Mouse (Mus musculus) embryo, embryonic 10.5 days (tissue): ENCODE measurements around the gene Odf2l.

Source experiments
- DNase-seq: peaks from one replicate; pipeline ENCODE4 v3.0.0-alpha.2; 2015; ENCODE audit warnings: low spot score

Gene Odf2l

DNA sequence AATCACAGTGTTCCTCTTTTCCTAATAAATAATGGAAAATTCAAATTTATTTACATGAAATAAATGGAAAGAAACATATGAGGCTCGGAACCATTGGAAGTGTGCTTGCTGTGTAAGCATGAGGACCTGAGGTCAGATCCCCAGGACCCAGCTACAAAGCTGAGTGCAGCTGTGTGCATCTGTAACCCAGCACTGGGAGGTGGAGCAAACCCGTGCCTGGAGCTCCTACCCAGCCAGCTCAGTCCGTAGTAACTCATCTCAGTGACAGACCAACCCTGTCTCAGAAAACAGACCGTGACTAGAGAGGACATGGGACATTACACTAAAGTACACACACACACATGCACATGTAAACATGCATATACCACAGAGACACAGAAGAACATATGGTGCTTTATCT is 21.8 kb downstream of the Odf2l start:
- DNase-seq, result no peak

DNA sequence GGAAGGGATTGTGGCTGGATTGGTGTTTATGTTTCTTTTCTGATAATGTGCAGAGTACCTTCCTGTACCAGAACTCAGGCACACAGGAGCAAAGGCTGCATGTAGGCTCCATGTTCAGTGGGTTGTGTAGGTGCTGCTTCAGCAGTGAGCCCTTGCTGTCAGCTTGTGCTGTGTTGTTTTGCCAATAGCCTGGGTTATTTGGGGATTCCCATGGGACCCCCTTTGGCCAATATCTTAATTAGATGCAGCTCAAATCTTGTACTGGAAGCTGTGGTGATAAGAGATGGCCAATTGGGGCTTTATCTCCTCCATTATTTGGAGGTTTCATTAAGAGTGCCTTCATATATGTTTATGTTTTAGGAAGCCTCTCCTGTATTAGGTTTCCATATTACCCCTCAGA is 24.5 kb downstream of the Odf2l start:
- no peak for DNase-seq

- no peak for DNase-seq
These were observed 25.5 kb downstream of the Odf2l start for GRCm38 (mm10) chr3:145143856-145144255.

- no peak for DNase-seq
These were observed 28.5 kb downstream of the Odf2l start for GRCm38 (mm10) chr3:145146871-145147270.

DNA sequence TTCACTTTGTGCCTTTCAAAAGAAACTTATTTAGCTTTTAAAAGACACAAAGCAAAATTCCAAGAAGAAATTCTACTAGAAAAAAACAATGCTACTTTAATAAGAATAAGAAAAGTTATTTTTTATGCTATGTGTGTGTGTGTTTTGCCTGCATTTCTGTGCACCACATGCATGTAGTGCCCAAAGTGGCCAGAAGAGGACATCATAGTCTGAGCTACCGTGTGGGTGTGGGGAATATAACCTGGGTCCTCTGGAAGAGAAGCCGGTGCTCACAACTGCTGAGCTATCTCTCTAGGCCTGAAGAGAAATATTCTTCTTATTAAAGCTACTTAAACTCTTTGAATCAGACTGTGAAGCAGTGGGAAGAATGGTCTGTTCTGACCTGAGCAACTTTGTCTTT is 29.1 kb downstream of the Odf2l start:
- DNase-seq, result peak; percentile 16

- no peak for DNase-seq
These were observed 29.6 kb downstream of the Odf2l start for GRCm38 (mm10) chr3:145147952-145148351.

- DNase-seq, result no peak
These were observed 32.7 kb downstream of the Odf2l start for GRCm38 (mm10) chr3:145151092-145151491.

DNA sequence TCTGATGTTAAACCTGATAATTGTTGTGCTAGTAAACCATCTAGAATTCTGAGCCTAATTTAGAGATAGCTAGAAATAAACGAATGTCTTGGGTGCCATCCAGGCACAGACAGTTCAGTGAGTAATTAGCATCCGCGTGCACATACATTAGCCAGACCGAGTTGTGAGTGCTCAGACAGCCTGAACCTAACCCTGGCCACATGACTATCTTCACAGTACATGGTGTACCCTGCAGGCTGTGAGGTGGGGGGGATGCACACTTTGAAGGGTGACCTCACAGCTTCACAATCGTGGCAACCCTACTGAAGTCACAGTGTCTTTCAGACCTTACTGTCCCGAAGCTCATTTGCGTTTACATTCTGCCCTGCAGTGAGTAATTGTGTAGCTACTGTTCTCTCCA is 33.5 kb downstream of the Odf2l start:
- no peak for DNase-seq

DNA sequence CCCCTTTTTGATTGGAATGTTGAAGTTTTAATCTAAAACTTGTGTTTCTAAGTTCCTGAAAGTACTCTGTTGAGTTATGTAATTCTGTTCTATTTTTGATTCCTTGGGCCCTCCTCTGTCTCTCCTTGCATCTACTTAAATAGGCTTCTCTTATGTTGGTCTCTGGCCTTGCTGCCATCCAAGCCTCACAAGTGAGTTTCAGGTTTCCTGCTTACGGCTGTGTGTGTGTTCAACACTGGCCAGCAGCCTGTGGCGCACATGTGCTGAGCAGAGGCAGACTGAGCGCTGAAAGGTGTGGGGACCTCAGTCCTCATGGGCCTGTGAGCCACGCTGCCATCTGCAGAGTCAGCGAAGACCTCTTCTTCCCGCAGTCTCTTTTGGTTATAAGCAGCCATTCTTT is 38.5 kb downstream of the Odf2l start:
- DNase-seq, result no peak

GRCm38 (mm10) chr3:145158441-145158840 is 40.1 kb downstream of the Odf2l start:
- DNase-seq, result no peak

GRCm38 (mm10) chr3:145166741-145167140 is 48.4 kb downstream of the Odf2l start:
- no peak for DNase-seq

DNA sequence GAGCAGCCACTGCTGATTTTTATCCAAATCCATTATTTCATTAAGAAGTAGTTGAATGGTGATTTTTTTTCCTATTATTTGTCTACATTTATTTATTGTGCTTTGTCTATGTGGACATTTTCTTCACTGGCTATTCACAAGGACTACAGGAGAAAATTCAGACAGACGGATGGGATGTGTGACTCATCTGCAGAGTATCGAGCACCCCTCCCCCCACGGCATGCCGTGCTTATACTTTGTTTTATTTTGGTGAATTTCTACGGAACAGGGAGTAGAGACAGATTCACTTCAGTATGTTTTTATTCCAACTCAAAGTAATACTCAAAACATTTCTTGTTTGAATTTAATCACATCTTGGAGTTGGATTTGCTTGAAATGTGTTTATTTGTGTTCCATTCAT is 49.4 kb downstream of the Odf2l start:
- DNase-seq, result no peak

DNA sequence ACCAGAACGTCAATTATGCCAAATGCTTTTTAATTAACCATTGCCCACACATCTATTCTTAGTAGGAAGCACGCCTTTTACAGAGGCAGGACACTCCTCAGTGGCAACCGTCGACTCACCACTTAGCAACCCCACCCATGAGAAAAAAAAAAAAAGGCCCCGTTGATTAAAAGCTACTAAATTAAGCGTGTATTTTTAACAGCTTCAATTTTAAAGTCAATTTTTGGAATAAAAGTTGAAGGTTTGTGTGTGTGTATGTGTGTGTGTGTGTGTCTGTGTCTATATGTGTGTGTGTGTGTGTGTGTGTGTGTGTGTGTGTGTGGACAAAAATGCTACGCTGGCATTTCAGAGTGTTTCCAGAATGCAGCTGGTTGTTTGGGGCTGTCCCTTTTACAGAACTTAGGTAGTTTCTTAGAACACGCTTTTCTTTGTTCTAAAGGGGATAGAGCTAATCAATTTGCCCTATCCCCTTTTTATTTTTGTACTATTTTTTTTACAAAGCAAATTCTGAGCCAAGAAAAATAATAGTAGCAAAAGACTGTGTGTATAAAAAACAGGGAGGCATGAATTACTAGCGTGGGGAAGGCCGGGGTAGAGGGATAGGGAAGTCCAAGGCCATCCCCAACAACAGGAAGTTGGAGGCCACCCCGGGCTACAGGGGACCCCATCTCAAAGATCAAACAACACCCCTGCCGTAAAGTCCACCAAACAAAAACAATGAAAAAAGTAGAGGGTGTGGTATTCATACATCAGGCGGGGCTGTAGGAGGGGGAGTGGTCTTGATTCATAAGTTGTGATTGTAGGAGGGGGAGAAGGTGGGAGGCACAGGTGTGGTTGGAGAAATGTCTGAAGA is 50.7 kb downstream of the Odf2l start:
- no peak for DNase-seq

- DNase-seq, result no peak
These were observed 51.6 kb downstream of the Odf2l start for GRCm38 (mm10) chr3:145170028-145170427.

- DNase-seq, result no peak
These were observed 52.4 kb downstream of the Odf2l start for GRCm38 (mm10) chr3:145170604-145171389.

- no peak for DNase-seq
These were observed 53.1 kb downstream of the Odf2l start for GRCm38 (mm10) chr3:145171390-145172060.

DNA sequence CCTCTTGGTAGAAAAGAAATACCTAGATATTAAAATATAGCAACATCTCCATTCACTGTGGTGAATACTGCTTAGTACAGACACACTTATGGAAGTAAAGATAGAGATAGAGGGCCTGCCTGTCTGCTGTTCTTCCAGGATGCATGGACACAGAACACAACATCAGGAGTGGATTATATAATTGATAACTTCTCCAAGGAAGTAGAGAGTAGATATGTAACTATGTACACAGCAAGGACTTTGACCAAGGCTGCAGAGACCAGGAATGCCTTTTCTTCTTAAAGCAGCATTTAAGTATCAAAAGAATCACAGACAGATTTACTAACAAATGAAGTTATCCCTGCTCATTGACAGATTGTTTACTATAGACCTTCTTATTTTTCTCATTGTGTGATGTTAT is 66.3 kb downstream of the Odf2l start:
- DNase-seq, result no peak

- DNase-seq, result no peak
These were observed 73.6 kb downstream of the Odf2l start for GRCm38 (mm10) chr3:145191972-145192371.

DNA sequence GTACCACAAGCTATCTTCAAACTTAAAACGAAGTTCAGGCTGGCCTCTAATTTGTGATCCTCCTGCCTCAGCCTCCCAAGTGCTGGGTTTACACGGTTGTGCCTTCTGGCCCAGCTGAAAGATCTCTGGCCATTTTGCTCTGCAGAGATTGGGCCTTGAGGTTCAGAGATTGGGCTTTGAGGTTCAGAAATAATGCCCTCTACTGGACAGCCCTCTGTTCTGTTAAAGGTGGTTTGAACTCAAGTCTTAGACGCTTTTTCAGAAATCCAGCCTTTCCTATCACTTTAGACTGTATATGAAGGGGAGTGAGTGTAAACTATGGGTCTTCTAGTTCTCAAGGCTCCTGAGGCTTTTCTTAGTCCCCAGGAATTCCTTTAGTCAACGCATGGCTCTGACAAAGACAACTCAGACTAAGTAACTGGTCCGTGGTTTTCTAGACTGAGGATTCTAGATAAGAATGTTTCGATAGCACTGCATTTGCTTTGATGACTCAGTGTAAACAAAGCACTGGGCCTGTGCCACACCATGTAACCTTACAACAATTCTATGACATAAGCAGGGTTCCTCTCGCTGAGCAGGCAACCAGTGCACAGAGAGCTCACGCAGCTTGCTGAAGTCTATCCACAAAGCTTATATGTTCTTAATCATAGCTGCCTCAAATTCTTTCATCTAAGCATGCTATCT is 77.0 kb downstream of the Odf2l start:
- DNase-seq, result no peak

- DNase-seq, result no peak
These were observed 79.7 kb downstream of the Odf2l start for GRCm38 (mm10) chr3:145198050-145198449.
